In genomic region chr11:103068884-103069283, GRCm38 (mm10) we compare ENCODE assay signal across 1 mouse cellular context.
TF ChIP-seq lines count a peak whose summit lies in the region.

No protein-coding gene starts in this region.

TF ChIP-seq in CH12.LX, 34 proteins besides CTCF, POLR2A, EP300 and RAD21 (continued from another document):
- TF ChIP-seq TCF12 (IDR thresholded peaks at IDR 0.05; ENCODE audit: low read depth, low read length) (no peak; the same call in 1 of the 2 replicates), ZNF384 (IDR thresholded peaks at IDR 0.05; ENCODE audit: low read depth, low read length) (no peak), E2F4 (IDR thresholded peaks at IDR 0.05; ENCODE audit: insufficient replicate concordance, low read depth, low read length) (no peak), MEF2A (IDR thresholded peaks at IDR 0.05; ENCODE audit: borderline replicate concordance, low read depth, low read length) (0 out of 2 replicates have a peak, but pooled peaks have one; percentile 41), MYC (IDR thresholded peaks at IDR 0.05; ENCODE audit: low read depth, low read length) (0 out of 2 replicates have a peak, but pooled peaks have one; percentile 25), RCOR1 (conservative IDR thresholded peaks at IDR 0.05; ENCODE audit: low read depth, low read length) (no peak), SIN3A (IDR thresholded peaks at IDR 0.05; ENCODE audit: low read length) (0 out of 2 replicates have a peak, but pooled peaks have one; percentile 7), ZC3H11A (IDR thresholded peaks at IDR 0.05; ENCODE audit: low read depth, low read length) (no peak)
